Mouse (Mus musculus): ENCODE measurements around the gene Cyb561a3.

Cyb561a3 gene

GRCm38 (mm10) chr19:10591659-10592377 lies 14.8 kb downstream of the Cyb561a3 start:
- no peak for DNase-seq

- peak; percentile 58 for DNase-seq
Measured at GRCm38 (mm10) chr19:10598188-10598587, 21.2 kb downstream of the Cyb561a3 start.

GRCm38 (mm10) chr19:10599648-10600047 lies 22.7 kb downstream of the Cyb561a3 start:
- no peak for DNase-seq

GRCm38 (mm10) chr19:10602247-10602769 lies 25.3 kb downstream of the Cyb561a3 start:
- no peak for DNase-seq

- peak; percentile 97 for DNase-seq
Measured at GRCm38 (mm10) chr19:10602787-10603186, 25.8 kb downstream of the Cyb561a3 start.

GRCm38 (mm10) chr19:10603660-10604523 lies 26.9 kb downstream of the Cyb561a3 start:
- DNase-seq, result peak; percentile 38

DNA sequence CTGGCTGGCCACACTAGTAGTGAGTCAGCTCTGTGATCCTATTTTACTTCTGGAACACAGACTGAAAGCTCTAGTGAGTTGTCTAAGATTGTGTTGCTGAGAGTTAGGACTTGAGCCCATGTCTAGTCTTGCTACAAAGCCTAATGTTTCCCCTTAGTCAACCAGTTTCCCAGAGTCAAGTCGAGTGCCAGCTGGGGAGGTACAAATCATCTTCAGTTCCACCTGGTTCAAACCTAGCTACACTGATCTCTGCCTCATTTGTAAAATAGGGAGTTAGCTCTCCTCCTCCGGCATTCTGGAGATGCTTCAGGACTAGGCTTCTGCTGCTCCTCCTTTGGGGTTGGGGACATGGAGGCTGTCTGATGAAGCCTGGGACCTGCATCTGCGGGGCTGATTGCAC lies 27.6 kb downstream of the Cyb561a3 start:
- DNase-seq, result peak; percentile 22

GRCm38 (mm10) chr19:10605293-10605900 lies 28.4 kb downstream of the Cyb561a3 start, which contains the start of the genes Ddb1 and Tkfc:
Ddb1 (plus strand) TSS chr19:10605327.
Tkfc (minus strand) TSS chr19:10605654.
- peak; percentile 99 for DNase-seq

DNA sequence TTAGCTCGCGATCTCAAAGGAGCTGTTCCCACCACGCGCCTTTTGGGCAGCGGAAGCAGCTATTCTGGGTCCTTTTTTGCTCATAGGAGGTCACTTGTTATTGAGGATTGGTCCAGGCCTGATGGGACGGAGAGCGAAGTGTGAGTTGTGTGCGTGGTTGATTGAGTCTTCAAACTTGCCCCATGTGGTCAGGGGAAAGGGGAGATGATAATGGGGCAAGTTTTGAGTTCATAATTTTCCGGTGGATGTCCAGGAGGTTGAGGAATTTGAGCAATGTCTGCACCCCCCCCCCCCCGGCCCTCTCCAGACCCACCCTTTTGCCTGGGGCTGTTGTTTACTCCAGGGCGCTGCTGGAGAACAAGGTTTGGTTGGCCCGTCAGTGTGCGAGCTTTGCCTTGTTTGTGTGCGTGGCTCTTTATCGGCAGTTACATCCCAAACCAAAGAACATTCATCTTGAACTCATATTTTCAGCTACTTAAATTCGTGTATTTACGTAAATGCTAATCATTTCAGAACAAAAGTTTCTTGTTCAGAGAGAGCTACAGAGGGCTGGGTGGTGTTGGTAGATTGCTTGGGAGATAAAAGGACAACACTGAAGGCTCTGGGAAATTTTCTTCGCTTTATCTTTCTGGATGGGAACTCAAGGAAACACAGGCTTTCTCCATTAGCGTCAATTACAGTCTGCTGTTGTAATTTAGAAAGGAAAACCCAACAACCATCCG lies 29.1 kb downstream of the Cyb561a3 start:
- DNase-seq, result peak; percentile 29

DNA sequence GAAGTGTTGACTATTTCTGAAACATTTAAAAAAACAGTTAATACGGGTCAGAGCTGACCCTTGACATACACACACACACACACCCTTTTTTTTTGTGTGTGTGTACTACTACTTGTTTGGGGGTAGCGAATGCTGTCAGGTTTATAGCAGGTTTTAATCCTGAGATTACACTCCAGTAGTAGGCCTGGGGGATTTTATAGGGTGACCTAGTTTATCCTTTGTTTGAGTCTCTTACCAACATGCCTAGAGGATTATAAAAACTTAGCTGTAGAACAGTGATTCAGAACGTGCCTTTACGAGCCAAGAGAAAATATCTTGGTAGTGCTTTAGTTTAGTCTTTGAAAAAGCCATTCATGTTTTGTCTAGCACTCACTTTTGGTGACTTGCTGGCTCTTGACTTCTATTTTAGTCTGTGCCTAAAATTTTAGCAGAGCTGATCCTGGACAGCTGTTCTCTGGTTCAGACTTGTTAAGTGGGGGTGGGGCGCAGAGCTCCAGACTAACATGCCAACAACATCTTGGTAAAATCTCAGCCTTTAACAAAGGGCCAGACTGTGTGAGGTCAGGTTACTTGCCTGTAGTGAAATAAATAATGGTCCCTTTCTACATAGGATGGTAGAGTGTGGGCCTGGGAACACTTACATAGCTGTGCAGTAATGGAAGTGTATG lies 31.7 kb downstream of the Cyb561a3 start:
- DNase-seq, result no peak

DNA sequence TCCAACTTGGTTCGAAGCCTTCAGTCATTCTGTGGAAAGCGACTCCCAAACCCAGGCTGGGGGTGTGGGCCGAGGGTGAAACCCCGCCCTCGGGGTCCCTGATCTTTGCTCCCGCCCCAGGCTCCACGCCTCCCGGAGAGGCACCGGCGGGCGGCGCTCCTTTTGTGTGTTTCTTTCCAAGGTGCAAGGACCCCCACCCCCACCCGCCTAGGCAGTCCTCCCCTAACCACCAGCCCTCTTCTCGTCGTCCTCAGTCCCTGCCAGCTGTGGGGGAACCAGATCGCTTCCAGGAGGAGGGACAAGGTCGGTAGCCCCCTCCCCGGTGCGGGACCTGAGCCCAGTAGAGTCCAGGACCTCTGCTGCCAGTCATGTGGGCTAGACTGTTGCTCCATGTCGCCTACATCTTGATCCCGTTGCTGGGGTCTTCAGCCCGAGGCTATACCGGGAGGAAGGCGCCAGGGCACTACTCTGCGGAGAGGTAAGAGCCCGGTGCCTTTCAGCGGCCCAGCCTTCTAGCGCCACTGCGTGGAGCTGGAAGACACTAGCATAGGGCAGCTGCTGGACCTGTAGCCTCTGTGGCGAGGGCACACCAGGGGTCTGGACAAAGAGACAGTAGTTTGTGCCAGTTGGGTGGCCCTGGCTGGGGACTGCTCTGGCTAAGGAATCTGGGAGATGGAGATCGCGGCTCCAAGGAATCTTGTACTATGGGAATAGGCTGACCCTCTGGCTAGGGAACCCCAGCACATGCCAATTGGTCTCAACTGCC lies 57.3 kb downstream of the Cyb561a3 start, which contains the start of gene Vwce:
Vwce (plus strand) TSS at position 108 of the 766 bp plus-strand sequence.
- DNase-seq, result peak; percentile 75

DNA sequence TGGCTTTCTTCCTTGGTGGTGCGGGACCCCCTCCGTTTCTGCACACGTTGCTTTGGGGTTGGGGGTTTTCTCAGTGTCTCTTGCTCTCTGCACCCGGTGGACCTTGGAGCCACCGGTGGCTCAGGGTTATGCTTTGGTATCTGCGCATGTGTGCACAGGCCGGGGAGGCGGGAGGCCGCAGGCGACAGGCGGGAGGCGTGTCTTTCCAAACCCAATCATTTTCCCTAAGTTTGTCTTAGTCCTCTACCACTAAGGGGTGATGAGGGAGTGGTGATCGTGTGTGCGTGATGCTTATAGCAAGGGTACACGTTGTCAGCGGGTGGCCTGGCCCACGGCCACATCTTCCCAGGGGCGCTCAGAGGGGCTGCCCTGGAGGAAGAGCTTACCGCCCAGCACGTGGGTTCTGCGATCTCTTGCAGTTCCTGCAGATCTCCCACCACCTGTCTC lies 57.9 kb downstream of the Cyb561a3 start:
- peak; percentile 56 for DNase-seq

- no peak for DNase-seq
Measured at GRCm38 (mm10) chr19:10637840-10638239, 60.9 kb downstream of the Cyb561a3 start.

- no peak for DNase-seq
Measured at GRCm38 (mm10) chr19:10640080-10640479, 63.1 kb downstream of the Cyb561a3 start.

DNA sequence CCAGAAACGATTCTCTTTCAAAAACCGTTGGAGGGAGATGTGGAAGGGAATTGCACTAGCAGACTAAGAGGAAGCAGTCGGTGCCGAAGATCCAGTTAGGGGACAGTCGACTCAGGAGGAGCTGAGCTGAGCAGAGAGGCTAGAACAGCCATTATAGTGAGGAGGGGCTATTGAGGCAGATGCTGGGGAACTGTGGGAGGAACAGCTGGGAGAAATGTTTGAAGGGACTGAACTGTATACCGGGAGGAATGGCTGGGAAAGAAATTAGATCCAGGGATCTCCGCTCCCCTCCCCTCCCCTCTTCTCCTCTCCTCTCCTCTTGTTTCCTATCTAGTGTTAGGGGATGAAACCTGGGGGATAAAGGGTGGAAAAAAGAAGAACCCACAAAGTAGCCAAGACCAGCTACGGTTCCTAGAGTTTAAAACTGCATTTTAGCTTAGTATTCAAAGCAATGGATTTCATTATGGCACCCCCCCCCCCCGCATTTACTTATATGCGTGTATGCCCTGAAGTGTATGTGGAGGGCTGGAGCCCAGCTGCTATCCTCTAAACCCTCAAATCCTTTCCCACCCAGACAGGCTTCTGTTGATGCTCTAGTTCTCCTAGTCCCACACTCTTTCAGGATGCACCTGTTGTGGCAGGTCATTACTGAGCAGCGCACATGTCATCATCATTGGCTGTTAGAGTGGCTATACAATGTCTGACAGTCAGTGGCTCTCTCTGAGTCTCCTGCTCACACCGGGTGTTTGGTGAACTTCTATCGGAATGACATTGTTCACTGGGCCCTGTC lies 63.8 kb downstream of the Cyb561a3 start:
- no peak for DNase-seq

All from thymus, postnatal 4 days (tissue).